Mouse (Mus musculus) CH12.LX (cell line): ENCODE measurements around the gene Pde4dip. TPM values are rescaled to one million over a fixed set of nuclear protein-coding genes. Genes with fewer than 3 reads are reported as not detected.

Experiments used
- DNase-seq: peaks from one replicate; pipeline ENCODE4 v3.0.0-alpha.2; 2013; ENCODE audit errors: extremely low read depth
- H3K27ac ChIP-seq: 2 replicates; pipeline ENCODE4 v1.5.1; 2012; ENCODE audit warnings: low read depth, mild to moderate bottlenecking, control low read depth, moderate library complexity; ENCODE audit not compliant: insufficient read depth
- H3K27me3 ChIP-seq: replicated peaks from 2 replicates; pipeline ENCODE3; 2012; ENCODE audit warnings: inconsistent platforms
- H3K36me3 ChIP-seq, 2 experiments: replicated peaks in 1 of 2; 2 replicates each; pipeline versions ENCODE3 to v1.6.1; 2012; ENCODE audit warnings: inconsistent platforms in 1 of 2, low read length in 1 of 2, mild to moderate bottlenecking in 1 of 2, mixed read lengths in 1 of 2, moderate library complexity in 1 of 2; ENCODE audit not compliant: control insufficient read depth in 1 of 2, insufficient read depth in 1 of 2
- H3K4me1 ChIP-seq, 2 experiments: 2 replicates each; pipeline ENCODE4 v1.6.1; 2012; ENCODE audit warnings: inconsistent platforms in 1 of 2, moderate library complexity in 1 of 2; ENCODE audit not compliant: insufficient read depth in 2 of 2, control insufficient read depth in 1 of 2
- H3K4me2 ChIP-seq: 2 replicates; pipeline ENCODE4 v1.6.1; 2012; ENCODE audit warnings: low read depth, mild to moderate bottlenecking, control low read depth; ENCODE audit not compliant: poor library complexity, insufficient read depth, severe bottlenecking
- H3K4me3 ChIP-seq, 3 experiments: fragments of 150-350 bp in 1 of 3; sonication (generic) in 1 of 3; replicated peaks in 1 of 3; 2 replicates each; pipeline versions ENCODE3 to v1.5.1; 2011 to 2012; ENCODE audit warnings: low read depth in 2 of 3, low read length in 2 of 3, mild to moderate bottlenecking in 2 of 3, moderate library complexity in 2 of 3, control low read depth in 1 of 3, improper control_type of control experiment in 1 of 3, inconsistent platforms in 1 of 3, mixed read lengths in 1 of 3; ENCODE audit not compliant: poor library complexity in 1 of 3
- H3K79me2 ChIP-seq: replicated peaks from 2 replicates; pipeline ENCODE4 v1.6.1; 2012; ENCODE audit warnings: mild to moderate bottlenecking, moderate library complexity; ENCODE audit not compliant: control insufficient read depth, poor library complexity, insufficient read depth, severe bottlenecking; ENCODE audit errors: extremely low read depth
- H3K9ac ChIP-seq: 2 replicates; pipeline ENCODE4 v1.6.1; 2012; ENCODE audit warnings: low read depth, mild to moderate bottlenecking, control low read depth, moderate library complexity; ENCODE audit not compliant: insufficient read depth
- H3K9me3 ChIP-seq: replicated peaks from 2 replicates; pipeline ENCODE3; 2012; ENCODE audit warnings: low read length, inconsistent platforms, mixed read lengths
- CHD2 ChIP-seq: IDR thresholded peaks from 2 replicates; pipeline ENCODE4 v1.6.1; 2011; ENCODE audit warnings: low read length, improper control_type of control experiment
- CTCF ChIP-seq, 2 experiments: IDR thresholded peaks in 1 of 2; conservative IDR thresholded peaks in 1 of 2; 2 replicates each; pipeline ENCODE4 v1.5.1; 2011 to 2012; ENCODE audit warnings: low read depth in 2 of 2, low read length in 2 of 2, improper control_type of control experiment in 1 of 2, inconsistent platforms in 1 of 2, mild to moderate bottlenecking in 1 of 2, moderate library complexity in 1 of 2
- ELF1 ChIP-seq: IDR thresholded peaks from 2 replicates; pipeline ENCODE4 v1.6.1; 2014; ENCODE audit warnings: low read depth, mild to moderate bottlenecking, inconsistent platforms, low read length, improper control_type of control experiment
- ETS1 ChIP-seq: conservative IDR thresholded peaks from 2 replicates; pipeline ENCODE4 v1.6.1; 2012; ENCODE audit warnings: low read depth, mild to moderate bottlenecking, inconsistent platforms, low read length, improper control_type of control experiment, moderate library complexity
- GABPA ChIP-seq: IDR thresholded peaks from 2 replicates; pipeline ENCODE4 v1.6.1; 2012; ENCODE audit warnings: low read depth, low read length, improper control_type of control experiment, inconsistent platforms; ENCODE audit not compliant: insufficient replicate concordance
- HCFC1 ChIP-seq: IDR thresholded peaks from 2 replicates; pipeline ENCODE4 v1.6.1; 2012; ENCODE audit warnings: low read depth, mild to moderate bottlenecking, inconsistent platforms, low read length, improper control_type of control experiment
- IRF4 ChIP-seq: IDR thresholded peaks from 2 replicates; pipeline ENCODE4 v1.6.1; 2014; ENCODE audit warnings: low read depth, mild to moderate bottlenecking, inconsistent platforms, low read length, improper control_type of control experiment
- KAT2A ChIP-seq: IDR thresholded peaks from 2 replicates; pipeline ENCODE4 v1.6.1; 2012; ENCODE audit warnings: low read length, improper control_type of control experiment, inconsistent platforms; ENCODE audit not compliant: insufficient replicate concordance
- MAFK ChIP-seq: IDR thresholded peaks from 2 replicates; pipeline ENCODE4 v1.6.1; 2011; ENCODE audit warnings: low read length, improper control_type of control experiment; ENCODE audit not compliant: insufficient replicate concordance
- MAZ ChIP-seq: IDR thresholded peaks from 2 replicates; pipeline ENCODE4 v1.6.1; 2012; ENCODE audit warnings: low read depth, mild to moderate bottlenecking, inconsistent platforms, low read length, improper control_type of control experiment, moderate library complexity
- MXI1 ChIP-seq: IDR thresholded peaks from 2 replicates; pipeline ENCODE4 v1.6.1; 2011; ENCODE audit warnings: mild to moderate bottlenecking, low read depth, low read length, improper control_type of control experiment
- MYC ChIP-seq: IDR thresholded peaks from 2 replicates; pipeline ENCODE4 v1.6.1; 2011; ENCODE audit warnings: low read depth, mild to moderate bottlenecking, improper control_type of control experiment, low read length
- NELFE ChIP-seq: IDR thresholded peaks from 2 replicates; pipeline ENCODE4 v1.6.1; 2011; ENCODE audit warnings: low read depth, low read length, improper control_type of control experiment
- NRF1 ChIP-seq: IDR thresholded peaks from 2 replicates; pipeline ENCODE4 v1.6.1; 2014; ENCODE audit warnings: low read depth, mild to moderate bottlenecking, inconsistent platforms, low read length, improper control_type of control experiment, moderate library complexity
- PAX5 ChIP-seq: IDR thresholded peaks from 2 replicates; pipeline ENCODE4 v1.6.1; 2012; ENCODE audit warnings: low read length, inconsistent platforms, mixed read lengths
- POLR2AphosphoS2 ChIP-seq: IDR thresholded peaks from 2 replicates; pipeline ENCODE4 v1.6.1; 2011; ENCODE audit warnings: low read depth, low read length, improper control_type of control experiment
- RAD21 ChIP-seq: IDR thresholded peaks from 2 replicates; pipeline ENCODE4 v1.6.1; 2011; ENCODE audit warnings: low read depth, mild to moderate bottlenecking, low read length, improper control_type of control experiment, moderate library complexity
- SMC3 ChIP-seq: IDR thresholded peaks from 2 replicates; pipeline ENCODE4 v1.6.1; 2011; ENCODE audit warnings: low read depth, low read length, improper control_type of control experiment
- TCF12 ChIP-seq: IDR thresholded peaks from 2 replicates; pipeline ENCODE4 v1.6.1; 2014; ENCODE audit warnings: low read depth, mild to moderate bottlenecking, inconsistent platforms, low read length, improper control_type of control experiment
- UBTF ChIP-seq: IDR thresholded peaks from 2 replicates; pipeline ENCODE4 v1.6.1; 2012; ENCODE audit warnings: low read depth, mild to moderate bottlenecking, inconsistent platforms, low read length, improper control_type of control experiment, moderate library complexity
- USF2 ChIP-seq: conservative IDR thresholded peaks from 2 replicates; pipeline ENCODE4 v1.6.1; 2011; ENCODE audit warnings: low read depth, low read length, improper control_type of control experiment
- ZC3H11A ChIP-seq: IDR thresholded peaks from 2 replicates; pipeline ENCODE4 v1.6.1; 2012; ENCODE audit warnings: low read depth, mild to moderate bottlenecking, inconsistent platforms, low read length, improper control_type of control experiment
- ZKSCAN1 ChIP-seq: IDR thresholded peaks from 2 replicates; pipeline ENCODE4 v1.6.1; 2012; ENCODE audit warnings: low read depth, inconsistent platforms, low read length, improper control_type of control experiment, borderline replicate concordance
- ZMIZ1 ChIP-seq: IDR thresholded peaks from 2 replicates; pipeline ENCODE4 v1.6.1; 2012; ENCODE audit warnings: low read depth, mild to moderate bottlenecking, inconsistent platforms, low read length, improper control_type of control experiment
- dilution Hi-C: fragments of 300-500 bp; cut with MboI; formaldehyde crosslinking; loops from 2 replicates; pipeline ENCODE4 v1.14.3; 2020; ENCODE audit warnings: low sequenced_read_pairs; ENCODE audit not compliant: extremely low pct_unique_long_range_greater_than_20kb, extremely low pct_ligation_motif_present
- in situ Hi-C: fragments of 300-500 bp; cut with MboI; formaldehyde crosslinking; loops from 3 replicates; pipeline ENCODE4 v1.14.3; 2019; ENCODE audit warnings: low sequenced_read_pairs, low pct_ligation_motif_present, low pct_unique_long_range_greater_than_20kb, mixed read lengths
- polyA plus RNA-seq: library from polyadenylated mRNA; unstranded; fragments of >175 nt; gene quantifications from 2 replicates; pipeline ENCODE4 v1.2.1, GENCODE M21; 2012; ENCODE audit warnings: low read depth; ENCODE audit not compliant: insufficient read length
- total RNA-seq, 2 experiments: library from RNA; depleted of rRNA; stranded (reverse); fragments of 300-350 nt in 1 of 2; fragments of >200 nt in 1 of 2; gene quantifications; 2 replicates each; pipeline ENCODE4 v1.2.3; 2012 to 2014

The Pde4dip gene
- total and polyA plus RNA-seq, 3 experiments = 12.4 to 21.7 (median 15.2) TPM

- Histone ChIP-seq H3K9me3 (no peaks in the 10 kb centered on the region), H3K27ac (no peak overlapping the region), H3K27me3 (no peaks in the 10 kb centered on the region), H3K9ac (no peak overlapping the region), H3K4me1 (peaks cover 0 to 33% of the 10 kb centered on the region in 2 experiments; a peak in 2 of 4 replicates), H3K36me3 (peaks cover 22 to 68% of the 10 kb centered on the region in 2 experiments), H3K79me2 (peaks cover 7% of the 10 kb centered on the region; the same call in 1 of the 2 replicates), H3K4me2 (no peak overlapping the region), H3K4me3 (no peak overlapping the region)
- TF ChIP-seq RAD21 (no peak), ELF1 (no peak), ETS1 (no peak), CTCF (conservative IDR thresholded peaks at IDR 0.05 in 1 of 2, IDR thresholded peaks at IDR 0.05 in 1 of 2; ENCODE audit: low read depth in 2 of 2, low read length in 2 of 2) (no peak), UBTF (no peak), IRF4 (no peak), NELFE (no peak), ZKSCAN1 (no peak), MYC (no peak), ZC3H11A (no peak)
- DNase-seq = no peak
- dilution Hi-C loops = no loop called here
- in situ Hi-C loops = loop anchor here (25.0 kb wide), 1 partner anchor 576 kb away; the partner anchor contains the start of gene Phgdh
These were observed 127.3 kb downstream of the Pde4dip start for GRCm38 (mm10) chr3:97761168-97761567.

GRCm38 (mm10) chr3:97759846-97760245, 128.7 kb downstream of the Pde4dip start:
- Histone ChIP-seq H3K36me3 (peaks cover 30 to 81% of the 10 kb centered on the region in 2 experiments), H3K9me3 (no peaks in the 10 kb centered on the region), H3K27ac (no peak overlapping the region), H3K79me2 (no peaks in the 10 kb centered on the region; the same call in 1 of the 2 replicates), H3K4me1 (peaks cover 0 to 31% of the 10 kb centered on the region in 2 experiments; a peak in 2 of 4 replicates), H3K9ac (no peak overlapping the region), H3K4me2 (no peak overlapping the region), H3K27me3 (no peaks in the 10 kb centered on the region), H3K4me3 (no peak overlapping the region)
- TF ChIP-seq USF2 = no peak
- no peak for TF ChIP-seq MAZ
- no peak for TF ChIP-seq MXI1
- TF ChIP-seq POLR2AphosphoS2 = no peak
- no peak for TF ChIP-seq CHD2
- TF ChIP-seq HCFC1 = no peak
- TF ChIP-seq CTCF (conservative IDR thresholded peaks at IDR 0.05 in 1 of 2, IDR thresholded peaks at IDR 0.05 in 1 of 2; ENCODE audit: low read depth in 2 of 2, low read length in 2 of 2) = no peak
- no peak for TF ChIP-seq MAFK
- no peak for TF ChIP-seq SMC3
- TF ChIP-seq PAX5 = no peak
- TF ChIP-seq NELFE = no peak
- no peak for TF ChIP-seq ELF1
- TF ChIP-seq IRF4 = no peak
- TF ChIP-seq NRF1 = no peak
- TF ChIP-seq GABPA = no peak
- no peak for TF ChIP-seq ZMIZ1
- TF ChIP-seq TCF12 = no peak
- TF ChIP-seq KAT2A = no peak
- dilution Hi-C loops = no loop called here
- in situ Hi-C loops = loop anchor here (25.0 kb wide), 1 partner anchor 577 kb away; the partner anchor contains the start of gene Phgdh
- DNase-seq = no peak
